Mouse (Mus musculus) intestine, embryonic 15.5 days (tissue): ENCODE measurements at regions not wholly inside any gene's neighbourhood (a gene's known extent, or its start where the extent isn't known, plus 50 kb on each side); places are given as distances from the start of the nearest gene placed in this dataset.

Experiments
- ATAC-seq: fragments of 200-750 bp; cut with Nextera tagmentation; 2 replicates; pipeline ENCODE4 v1.8.0; 2017; ENCODE audit warnings: moderate TSS enrichment, moderate library complexity
- H3K27ac ChIP-seq: fragments of 300-500 bp; sonication (generic); 2 replicates; pipeline ENCODE4 v1.5.1; 2015; ENCODE audit warnings: mild to moderate bottlenecking, inconsistent platforms
- H3K27me3 ChIP-seq: fragments of 300-500 bp; sonication (generic); replicated peaks from 2 replicates; pipeline ENCODE4 v1.6.1; 2015; ENCODE audit warnings: inconsistent platforms
- H3K36me3 ChIP-seq: fragments of 300-500 bp; sonication (generic); 2 replicates; pipeline ENCODE4 v1.6.1; 2015; ENCODE audit warnings: inconsistent platforms
- H3K4me1 ChIP-seq: fragments of 300-500 bp; sonication (generic); replicated peaks from 2 replicates; pipeline ENCODE4 v1.6.1; 2015; ENCODE audit warnings: inconsistent platforms
- H3K4me2 ChIP-seq: fragments of 300-500 bp; sonication (generic); replicated peaks from 2 replicates; pipeline ENCODE4 v1.6.1; 2015; ENCODE audit warnings: mild to moderate bottlenecking, inconsistent platforms
- H3K4me3 ChIP-seq: fragments of 300-500 bp; sonication (generic); replicated peaks from 2 replicates; pipeline ENCODE4 v1.5.1; 2015; ENCODE audit warnings: inconsistent platforms
- H3K9ac ChIP-seq: fragments of 300-500 bp; sonication (generic); 2 replicates; pipeline ENCODE4 v1.6.1; 2015; ENCODE audit warnings: inconsistent platforms
- H3K9me3 ChIP-seq: fragments of 300-500 bp; sonication (generic); 2 replicates; pipeline ENCODE4 v1.6.1; 2016; ENCODE audit warnings: inconsistent platforms
- WGBS: fragments of 180-500 bp; shearing (Covaris S2); methylation state at CpG from one replicate; pipeline ENCODE4 v1.1.7; 2015; 5-methylcytosine and 5-hydroxymethylcytosine counted together

DNA sequence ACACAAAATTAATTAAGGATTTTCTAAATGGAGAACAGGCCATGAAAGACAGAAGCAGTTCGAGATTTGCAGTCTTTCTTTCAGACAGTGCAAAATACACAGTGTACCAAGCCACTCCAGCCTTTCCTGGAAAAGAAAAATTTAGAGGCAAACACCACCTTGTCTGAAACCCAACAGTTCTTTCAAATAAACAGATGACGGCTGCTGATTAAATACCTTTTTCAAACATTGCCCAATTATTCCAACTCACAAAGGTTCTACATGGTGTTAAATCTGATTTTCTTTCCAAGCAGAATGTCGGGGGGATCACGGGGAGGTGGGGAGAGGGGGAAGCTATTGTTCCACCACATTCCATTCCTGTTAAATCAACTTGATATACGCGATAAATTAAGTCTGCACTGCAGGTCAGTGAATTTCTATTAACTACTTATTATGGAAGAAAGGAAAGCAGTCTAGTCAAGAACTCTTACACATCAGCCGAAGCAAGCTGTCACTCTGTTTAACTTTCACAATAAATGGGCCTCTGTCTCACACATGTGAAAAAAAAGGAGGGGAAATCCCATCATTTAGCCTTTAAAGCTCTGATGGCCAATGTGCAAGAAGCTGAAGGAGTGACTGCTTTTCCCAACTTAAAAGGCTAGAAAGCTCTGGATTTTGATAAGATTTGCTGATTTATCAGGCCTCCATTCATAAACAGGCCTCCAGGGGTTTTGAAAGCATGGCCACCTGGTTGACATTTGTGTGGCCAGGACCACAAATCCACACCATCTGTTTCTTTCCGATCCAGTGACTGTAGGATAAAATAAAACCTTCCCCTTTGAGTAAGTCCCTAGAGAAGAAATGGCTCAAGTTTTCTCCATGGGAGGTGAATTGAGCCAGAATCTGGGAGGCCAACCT is 165.4 kb downstream of the Nedd1 start:
- Histone ChIP-seq H3K9me3 (no peaks in the 10 kb centered on the region), H3K27ac (no peak overlapping the region)
- WGBS: 22% methylated on average over 8 of the region's 8 CpGs

DNA sequence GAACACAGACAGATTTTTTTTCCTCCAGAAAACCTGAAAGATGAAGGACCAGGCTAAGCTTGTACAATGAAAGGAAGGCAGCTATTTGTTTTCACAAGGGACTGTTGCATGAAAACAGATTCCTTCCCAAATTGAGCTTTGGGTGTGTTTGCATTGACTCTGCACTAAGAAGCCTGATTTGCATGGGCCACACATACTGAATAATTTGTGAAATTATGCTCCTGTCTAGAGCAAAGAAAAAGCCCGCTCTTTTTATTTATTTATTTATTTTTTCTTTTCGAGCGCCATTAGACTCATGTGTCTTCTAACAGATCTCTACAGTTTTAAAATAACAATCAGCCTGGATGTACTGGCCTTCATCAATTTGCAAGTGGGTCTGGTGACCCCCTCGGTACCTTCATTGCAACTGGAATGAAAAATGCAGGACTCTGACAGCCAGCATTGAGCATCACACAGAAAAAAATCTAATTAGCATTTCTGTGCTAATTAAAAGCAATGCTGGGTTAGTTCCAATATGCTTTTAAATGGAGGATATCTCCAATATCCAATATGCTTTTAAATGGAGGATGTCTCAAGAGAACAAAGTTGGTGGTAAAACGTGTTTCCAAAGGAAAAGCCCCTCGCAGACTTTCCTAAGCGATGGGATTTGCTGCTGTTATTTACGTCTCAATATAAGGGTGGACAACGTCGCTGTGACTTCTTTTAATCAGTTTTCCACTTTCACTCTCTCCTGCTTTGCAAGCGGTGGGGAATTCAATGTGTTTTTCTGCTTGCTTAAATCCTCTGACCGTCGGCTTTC is 166.3 kb downstream of the Nedd1 start:
- no peak overlapping the region for H3K9ac ChIP-seq
- no peaks in the 10 kb centered on the region for H3K27me3 ChIP-seq
- H3K27ac ChIP-seq: no peak overlapping the region
- H3K4me3 ChIP-seq: no peak overlapping the region
- no peak for ATAC-seq
- no peaks in the 10 kb centered on the region for H3K36me3 ChIP-seq
- no peak overlapping the region for H3K4me2 ChIP-seq
- H3K9me3 ChIP-seq: no peaks in the 10 kb centered on the region
- H3K4me1 ChIP-seq: no peaks in the 10 kb centered on the region
- 45% methylated on average over 13 of the region's 13 CpGs for WGBS

More for the DNA sequence above, 165.4 kb downstream of the Nedd1 start:
- Histone ChIP-seq H3K9ac (no peak overlapping the region), H3K36me3 (no peaks in the 10 kb centered on the region), H3K4me2 (no peak overlapping the region), H3K4me3 (no peak overlapping the region), H3K27me3 (no peaks in the 10 kb centered on the region), H3K4me1 (no peaks in the 10 kb centered on the region)
- ATAC-seq: no peak

- Histone ChIP-seq H3K27me3 (no peaks in the 10 kb centered on the region), H3K36me3 (no peaks in the 10 kb centered on the region), H3K4me1 (no peaks in the 10 kb centered on the region), H3K9ac (no peak overlapping the region), H3K27ac (no peak overlapping the region), H3K4me2 (no peak overlapping the region), H3K4me3 (no peak overlapping the region), H3K9me3 (no peaks in the 10 kb centered on the region)
- ATAC-seq: no peak
- 82% methylated on average over 3 of the region's 3 CpGs for WGBS
Observed at GRCm38 (mm10) chr10:92553966-92554365, 168.3 kb downstream of the Nedd1 start.

- 65% methylated on average over 4 of the region's 4 CpGs for WGBS
- Histone ChIP-seq H3K4me2 (no peak overlapping the region), H3K27me3 (no peaks in the 10 kb centered on the region), H3K9ac (no peak overlapping the region), H3K9me3 (no peaks in the 10 kb centered on the region), H3K4me3 (no peak overlapping the region), H3K4me1 (no peaks in the 10 kb centered on the region), H3K36me3 (no peaks in the 10 kb centered on the region), H3K27ac (no peak overlapping the region)
- no peak for ATAC-seq
Observed at GRCm38 (mm10) chr10:92548875-92549586, 173.2 kb downstream of the Nedd1 start.

- Histone ChIP-seq H3K9ac (no peak overlapping the region), H3K4me2 (no peak overlapping the region), H3K4me1 (no peaks in the 10 kb centered on the region), H3K27ac (no peak overlapping the region), H3K4me3 (no peak overlapping the region), H3K36me3 (no peaks in the 10 kb centered on the region), H3K9me3 (no peaks in the 10 kb centered on the region), H3K27me3 (no peaks in the 10 kb centered on the region)
- WGBS: 75% methylated on average over 4 of the region's 4 CpGs
- no peak for ATAC-seq
Observed at GRCm38 (mm10) chr10:92538433-92538832, 183.8 kb downstream of the Nedd1 start.

- H3K9me3 ChIP-seq: no peaks in the 10 kb centered on the region
- no peaks in the 10 kb centered on the region for H3K36me3 ChIP-seq
- H3K27ac ChIP-seq: no peak overlapping the region
- no peak overlapping the region for H3K4me3 ChIP-seq
- no peak for ATAC-seq
- no peak overlapping the region for H3K4me2 ChIP-seq
- H3K27me3 ChIP-seq: no peaks in the 10 kb centered on the region
- no peak overlapping the region for H3K9ac ChIP-seq
- WGBS: 71% methylated on average over 5 of the region's 5 CpGs
- H3K4me1 ChIP-seq: no peaks in the 10 kb centered on the region
Observed at GRCm38 (mm10) chr10:92516886-92517285, 205.3 kb downstream of the Nedd1 start.

DNA sequence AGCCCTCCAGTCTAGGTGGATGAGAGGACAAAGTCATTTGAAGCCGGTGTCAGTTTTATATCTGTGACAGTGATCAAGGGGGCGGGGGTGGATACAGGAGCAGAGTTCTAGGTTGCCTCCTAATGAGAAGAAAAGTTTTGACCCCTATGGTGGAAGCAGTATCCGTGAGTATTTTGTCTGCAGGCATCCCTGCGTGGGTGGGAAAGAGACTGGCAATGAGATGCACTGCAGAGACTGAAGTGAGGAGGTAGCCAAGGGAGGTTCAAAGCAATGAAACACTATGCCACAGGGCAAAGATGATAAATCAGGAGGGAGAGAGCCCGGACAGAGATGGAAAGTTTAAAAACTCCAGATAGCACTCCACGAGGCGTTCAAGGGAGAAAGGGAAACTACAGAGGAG is 210.5 kb downstream of the Nedd1 start:
- Histone ChIP-seq H3K27ac (no peak overlapping the region), H3K4me1 (no peaks in the 10 kb centered on the region), H3K9me3 (no peaks in the 10 kb centered on the region), H3K4me3 (no peak overlapping the region), H3K36me3 (no peaks in the 10 kb centered on the region), H3K9ac (no peak overlapping the region), H3K27me3 (no peaks in the 10 kb centered on the region), H3K4me2 (no peak overlapping the region)
- ATAC-seq: no peak
- 71% methylated on average over 7 of the region's 7 CpGs for WGBS

DNA sequence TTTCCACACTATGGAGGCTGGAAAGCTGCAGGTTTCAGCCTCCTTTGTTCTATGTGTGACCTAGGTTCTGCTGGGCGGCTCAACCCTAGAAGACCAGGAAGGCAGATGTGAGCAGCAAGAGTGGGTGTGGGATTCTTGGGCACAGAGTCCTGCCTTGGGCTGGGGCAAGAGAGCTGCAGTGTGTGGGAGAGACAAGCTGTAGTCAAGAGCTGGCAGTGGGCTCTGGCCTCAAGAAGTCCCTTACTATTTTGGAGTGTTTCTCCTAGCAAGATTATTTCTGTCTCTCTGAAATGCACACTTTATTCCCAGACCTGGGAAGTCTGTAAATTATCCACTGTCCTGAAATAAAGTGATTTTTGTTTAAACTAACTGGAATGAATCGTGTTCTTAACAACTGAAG is 211.5 kb downstream of the Nedd1 start:
- Histone ChIP-seq H3K4me2 (no peak overlapping the region), H3K9me3 (no peaks in the 10 kb centered on the region), H3K4me1 (no peaks in the 10 kb centered on the region), H3K36me3 (no peaks in the 10 kb centered on the region), H3K9ac (no peak overlapping the region), H3K4me3 (no peak overlapping the region), H3K27ac (no peak overlapping the region), H3K27me3 (no peaks in the 10 kb centered on the region)
- ATAC-seq: no peak
- 52% methylated on average over 2 of the region's 2 CpGs for WGBS

DNA sequence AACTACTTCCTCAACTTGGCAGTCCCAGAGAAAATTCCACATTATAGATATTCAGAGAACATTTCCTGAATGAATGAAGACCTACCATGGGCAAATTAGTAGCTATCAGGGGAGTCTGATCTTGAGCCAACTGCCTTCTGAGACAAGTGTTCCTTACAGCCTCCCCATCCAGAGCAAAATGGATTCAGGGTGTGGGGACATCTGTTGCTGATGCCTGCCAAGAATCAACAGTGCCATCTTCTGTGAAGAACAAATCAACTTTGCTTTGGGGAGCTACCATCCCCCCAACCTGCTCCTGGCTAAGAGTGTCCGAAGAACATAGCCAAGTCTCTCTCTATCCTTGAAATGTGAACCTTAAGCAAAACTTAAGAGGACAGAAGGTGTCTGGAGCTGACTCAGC is 217.9 kb downstream of the Nedd1 start:
- H3K4me1 ChIP-seq: no peaks in the 10 kb centered on the region
- H3K27me3 ChIP-seq: no peaks in the 10 kb centered on the region
- no peak overlapping the region for H3K4me3 ChIP-seq
- no peak overlapping the region for H3K4me2 ChIP-seq
- 90% methylated on average over 1 of the region's 1 CpGs for WGBS
- no peak overlapping the region for H3K9ac ChIP-seq
- no peak overlapping the region for H3K27ac ChIP-seq
- H3K9me3 ChIP-seq: no peaks in the 10 kb centered on the region
- no peak for ATAC-seq
- H3K36me3 ChIP-seq: no peaks in the 10 kb centered on the region

DNA sequence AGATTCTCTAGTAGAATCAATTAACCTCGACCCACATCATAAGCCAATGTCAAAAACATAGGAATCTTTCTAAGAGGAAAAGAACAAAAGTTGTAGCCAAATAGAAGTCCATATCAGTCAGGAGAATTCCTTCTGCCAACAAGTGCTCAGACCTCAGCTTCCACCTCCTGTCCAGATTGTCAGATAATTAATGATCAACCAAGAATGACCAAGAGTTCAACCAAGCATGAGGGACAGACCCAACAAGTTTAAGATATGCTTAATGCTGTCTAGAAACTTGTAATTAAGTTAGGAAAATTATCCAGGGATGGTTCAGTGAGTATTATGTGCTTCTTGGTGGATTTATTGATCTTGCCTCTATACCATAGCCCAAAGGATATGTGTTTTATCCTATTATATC is 238.6 kb downstream of the Nedd1 start:
- Histone ChIP-seq H3K4me2 (no peak overlapping the region), H3K36me3 (no peaks in the 10 kb centered on the region), H3K4me3 (no peak overlapping the region), H3K4me1 (no peaks in the 10 kb centered on the region), H3K9me3 (no peaks in the 10 kb centered on the region), H3K9ac (no peak overlapping the region), H3K27me3 (no peaks in the 10 kb centered on the region), H3K27ac (no peak overlapping the region)
- WGBS: 51% methylated on average over 1 of the region's 1 CpGs
- ATAC-seq: no peak

- Histone ChIP-seq H3K9me3 (no peaks in the 10 kb centered on the region), H3K27me3 (no peaks in the 10 kb centered on the region), H3K4me1 (no peaks in the 10 kb centered on the region), H3K36me3 (no peaks in the 10 kb centered on the region), H3K27ac (no peak overlapping the region), H3K9ac (no peak overlapping the region), H3K4me2 (no peak overlapping the region), H3K4me3 (no peak overlapping the region)
- ATAC-seq: no peak
- 64% methylated on average over 3 of the region's 3 CpGs for WGBS
Observed at GRCm38 (mm10) chr10:92473282-92473681, 248.9 kb downstream of the Nedd1 start.

- H3K27me3 ChIP-seq: no peaks in the 10 kb centered on the region
- H3K4me1 ChIP-seq: no peaks in the 10 kb centered on the region
- no peak overlapping the region for H3K27ac ChIP-seq
- no peaks in the 10 kb centered on the region for H3K9me3 ChIP-seq
- no peak for ATAC-seq
- no peaks in the 10 kb centered on the region for H3K36me3 ChIP-seq
- no peak overlapping the region for H3K4me2 ChIP-seq
- H3K9ac ChIP-seq: no peak overlapping the region
- 95% methylated on average over 1 of the region's 1 CpGs for WGBS
- H3K4me3 ChIP-seq: no peak overlapping the region
Observed at GRCm38 (mm10) chr10:92471111-92471510, 251.1 kb downstream of the Nedd1 start.
